Mouse (Mus musculus) hindbrain, embryonic 14.5 days (tissue): Measurements from ENCODE around the gene Ppp1r11. TPM values are rescaled to one million over a fixed set of nuclear protein-coding genes. Genes with fewer than 3 reads are reported as not detected.
"Not testable (repeated sequence)": the region's sequence is repeated elsewhere in the genome, so short reads cannot be mapped to it uniquely, and the experiment has no call there.

Source experiments
- ATAC-seq: fragments of 200-750 bp; cut with Nextera tagmentation; 2 replicates; pipeline ENCODE4 v1.8.0; 2017; ENCODE audit warnings: moderate number of reproducible peaks, mild to moderate bottlenecking, moderate TSS enrichment, moderate library complexity; ENCODE audit not compliant: low FRiP score
- DNase-seq: peaks from one replicate; pipeline ENCODE4 v3.0.0-alpha.2; 2015; ENCODE audit warnings: low spot score
- H3K27ac ChIP-seq: fragments of 300-500 bp; sonication (generic); 2 replicates; pipeline ENCODE4 v1.5.1; 2014; ENCODE audit warnings: mild to moderate bottlenecking, moderate library complexity
- H3K27me3 ChIP-seq: fragments of 300-500 bp; sonication (generic); 2 replicates; pipeline ENCODE4 v1.6.1; 2014; ENCODE audit warnings: mild to moderate bottlenecking, low read length, mixed read lengths; ENCODE audit not compliant: control insufficient read depth, insufficient read depth
- H3K36me3 ChIP-seq: fragments of 300-500 bp; sonication (generic); replicated peaks from 2 replicates; pipeline ENCODE4 v1.6.1; 2014; ENCODE audit not compliant: control insufficient read depth, insufficient read depth
- H3K4me1 ChIP-seq: fragments of 300-500 bp; sonication (generic); replicated peaks from 2 replicates; pipeline ENCODE4 v1.6.1; 2014; ENCODE audit warnings: antibody characterized with exemption, low read length, mixed read lengths; ENCODE audit not compliant: control insufficient read depth, insufficient read depth
- H3K4me2 ChIP-seq: fragments of 300-500 bp; sonication (generic); replicated peaks from 2 replicates; pipeline ENCODE4 v1.6.1; 2014; ENCODE audit warnings: mild to moderate bottlenecking, moderate library complexity
- H3K4me3 ChIP-seq: fragments of 300-500 bp; sonication (generic); replicated peaks from 2 replicates; pipeline ENCODE4 v1.5.1; 2014; ENCODE audit warnings: mild to moderate bottlenecking, low read length
- H3K9ac ChIP-seq: fragments of 300-500 bp; sonication (generic); 2 replicates; pipeline ENCODE4 v1.6.1; 2014
- H3K9me3 ChIP-seq: fragments of 300-500 bp; sonication (generic); 2 replicates; pipeline ENCODE4 v1.6.1; 2016; ENCODE audit warnings: low read length; ENCODE audit not compliant: control insufficient read depth
- WGBS: fragments of 180-500 bp; shearing (Covaris S2); extraction: QIAGEN DNeasy Blood & Tissue Kit; methylation state at CpG from one replicate; pipeline ENCODE4 v1.1.7; 2014; 5-methylcytosine and 5-hydroxymethylcytosine counted together
- polyA plus RNA-seq: library from polyadenylated mRNA; unstranded; fragments of >200 nt; fragmentation: Nextera tagmentation; extraction: Ambion mirVana; gene quantifications from 2 replicates; pipeline ENCODE4 v1.2.1, GENCODE M21; 2014

Gene Ppp1r11
- polyA plus RNA-seq, 1 experiment from 2014 or later = 191 TPM

DNA sequence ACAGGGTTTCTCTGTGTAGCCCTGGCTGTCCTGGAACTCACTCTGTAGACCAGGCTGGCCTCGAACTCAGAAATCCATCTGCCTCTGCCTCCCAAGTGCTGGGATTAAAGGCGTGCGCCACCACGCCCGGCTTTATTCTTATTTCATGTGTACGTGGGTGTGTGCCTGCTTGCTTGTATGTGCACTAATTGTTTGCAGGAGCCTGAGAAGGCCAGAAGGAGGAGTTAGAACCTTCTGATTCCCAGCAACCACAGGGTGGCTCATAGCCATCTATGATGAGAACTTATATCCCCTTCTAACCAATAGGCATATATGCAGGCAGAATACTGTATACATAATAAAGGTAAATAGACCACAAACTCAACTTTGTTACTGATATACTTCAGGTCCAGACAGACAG lies 39.1 kb upstream of the Ppp1r11 start:
- not testable (repeated sequence) for H3K4me3 ChIP-seq, ATAC-seq, H3K9ac ChIP-seq, H3K9me3 ChIP-seq, H3K4me1 ChIP-seq, H3K4me2 ChIP-seq, H3K27ac ChIP-seq, DNase-seq, H3K36me3 ChIP-seq
- H3K27me3 ChIP-seq = peaks cover 28% of the 10 kb centered on the region
- 94% methylated on average over 6 of the region's 6 CpGs for WGBS

DNA sequence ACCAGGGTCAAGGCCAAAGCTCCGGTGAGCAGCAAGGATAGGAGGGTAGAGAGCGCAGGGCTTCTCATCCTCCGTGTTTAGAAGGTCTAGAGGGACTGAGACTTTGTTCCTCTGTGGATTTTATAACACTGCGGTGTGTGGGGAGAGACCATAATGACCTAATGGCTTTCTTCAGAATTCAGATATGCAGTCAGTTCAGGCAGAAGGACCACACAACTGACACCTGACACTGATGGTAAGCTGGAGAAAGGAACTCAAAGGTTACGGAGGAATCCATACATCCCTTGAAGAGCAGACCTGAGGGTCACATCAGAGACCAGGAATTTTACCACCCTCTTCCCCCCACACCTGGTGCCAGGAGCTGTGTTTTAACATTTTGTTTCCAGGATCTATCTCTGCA lies 37.9 kb upstream of the Ppp1r11 start, which contains the start of gene H2-M5:
Gene H2-M5, minus strand, starts transcription at position 101 of the 400 bp plus-strand sequence.
- Histone ChIP-seq H3K27ac (no peak within 1 kb of the TSS), H3K27me3 (peaks cover 28% of the 10 kb centered on the region), H3K9me3 (no peaks in the 10 kb centered on the region), H3K4me1 (no peaks in the 10 kb centered on the region), H3K36me3 (no peaks in the 10 kb centered on the region), H3K4me2 (no peak within 1 kb of the TSS), H3K9ac (no peak within 1 kb of the TSS), H3K4me3 (no peak within 1 kb of the TSS)
- DNase-seq = no peak
- 25% methylated on average over 5 of the region's 5 CpGs for WGBS
- no peak for ATAC-seq

DNA sequence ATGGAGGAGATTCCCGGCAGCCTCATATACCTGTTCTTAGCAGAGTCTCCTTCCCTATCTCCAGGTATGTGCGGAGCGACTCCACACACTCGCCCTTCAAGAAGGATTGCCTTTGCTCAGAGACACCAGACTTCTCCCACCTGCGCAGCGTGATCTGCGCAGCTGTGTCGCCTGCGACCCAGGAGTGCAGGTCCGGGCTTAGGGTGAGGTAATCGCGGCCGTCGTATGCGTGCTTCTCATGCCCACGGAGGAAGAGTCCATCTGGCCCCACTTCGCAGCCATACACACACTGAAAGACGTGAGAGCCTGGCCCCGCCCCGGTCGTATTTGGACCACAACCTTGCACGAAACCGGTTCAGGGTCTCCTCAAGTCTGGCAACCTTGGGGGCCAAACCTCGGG lies 36.9 kb upstream of the Ppp1r11 start:
- Histone ChIP-seq H3K36me3 (no peaks in the 10 kb centered on the region), H3K9ac (no peak overlapping the region), H3K4me1 (no peaks in the 10 kb centered on the region), H3K27ac (no peak overlapping the region), H3K27me3 (peaks cover 28% of the 10 kb centered on the region), H3K9me3 (no peaks in the 10 kb centered on the region), H3K4me3 (no peak overlapping the region), H3K4me2 (no peak overlapping the region)
- WGBS = 8% methylated on average over 24 of the region's 24 CpGs
- ATAC-seq = no peak
- no peak for DNase-seq

DNA sequence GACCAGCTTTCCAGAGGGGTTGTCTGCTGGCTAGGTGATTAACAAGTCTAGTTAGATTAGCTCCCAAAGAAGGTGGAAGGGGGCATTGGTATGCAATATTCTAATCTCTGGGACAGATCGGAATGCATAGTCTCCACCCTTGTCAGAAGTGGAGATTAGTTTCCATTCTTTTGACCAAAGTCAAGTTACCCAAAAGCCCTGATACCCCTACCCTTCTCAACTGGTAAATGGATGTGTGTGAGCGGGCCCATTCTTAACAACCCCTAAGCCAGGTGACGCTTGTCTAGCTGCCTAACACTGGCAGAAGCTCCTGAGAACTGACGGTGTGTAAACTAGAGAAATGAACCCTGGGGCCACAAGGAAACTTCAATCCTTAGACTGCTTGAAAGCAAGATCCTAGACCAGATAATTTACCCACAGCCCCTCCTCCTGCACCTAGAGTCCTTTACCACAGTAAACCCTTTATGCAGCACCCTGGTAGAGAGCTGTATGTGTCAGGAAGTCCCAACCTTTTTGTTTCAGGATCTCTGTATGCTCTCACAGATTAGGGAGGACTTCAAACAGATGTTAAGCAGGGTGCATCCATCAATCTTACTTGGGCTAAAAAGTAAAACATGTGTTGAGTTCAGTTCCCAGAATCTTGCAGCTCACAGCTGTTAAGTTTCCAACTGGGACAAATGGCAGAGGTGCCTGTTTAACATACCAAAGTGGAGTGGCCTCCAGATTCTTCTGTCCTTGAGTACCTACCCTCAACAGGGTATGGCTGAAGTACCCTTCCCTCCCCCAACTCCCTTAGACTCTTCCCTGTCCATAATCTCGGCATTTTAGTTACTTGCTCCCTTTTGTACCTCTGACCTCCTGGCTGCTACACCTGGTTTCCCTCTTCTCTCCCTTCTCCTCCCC lies 31.0 kb upstream of the Ppp1r11 start:
- Histone ChIP-seq H3K4me1 (no peaks in the 10 kb centered on the region), H3K27me3 (peaks cover 3% of the 10 kb centered on the region), H3K9me3 (no peaks in the 10 kb centered on the region), H3K4me2 (no peak overlapping the region), H3K9ac (no peak overlapping the region), H3K27ac (no peak overlapping the region), H3K4me3 (no peak overlapping the region), H3K36me3 (no peaks in the 10 kb centered on the region)
- WGBS = 47% methylated on average over 5 of the region's 5 CpGs
- DNase-seq (no peak), ATAC-seq (no peak)

DNA sequence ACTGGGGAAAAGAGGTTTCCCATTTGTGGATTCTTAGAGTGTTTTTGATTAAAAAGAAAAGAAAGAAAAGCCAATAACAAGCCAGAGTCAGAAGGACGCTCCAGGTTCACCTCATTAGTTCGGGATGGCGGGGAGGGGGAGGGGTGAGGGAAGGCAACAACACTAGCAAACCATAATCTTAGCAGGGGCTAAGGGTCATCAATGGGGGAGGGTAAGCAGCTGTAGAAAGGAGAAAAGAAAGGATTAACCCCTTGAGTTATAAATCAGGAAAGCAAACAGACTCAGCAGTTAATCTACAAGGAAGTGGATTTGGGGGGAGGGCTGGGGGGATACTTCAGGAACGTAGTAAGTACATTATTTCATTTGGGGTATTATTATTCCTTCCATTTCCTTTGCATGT lies 30.3 kb upstream of the Ppp1r11 start:
- Histone ChIP-seq H3K9ac (no peak overlapping the region), H3K4me1 (no peaks in the 10 kb centered on the region), H3K36me3 (no peaks in the 10 kb centered on the region), H3K9me3 (no peaks in the 10 kb centered on the region), H3K27ac (no peak overlapping the region), H3K4me3 (no peak overlapping the region), H3K4me2 (no peak overlapping the region), H3K27me3 (no peaks in the 10 kb centered on the region)
- WGBS = 7% methylated on average over 4 of the region's 4 CpGs
- DNase-seq = no peak
- no peak for ATAC-seq

DNA sequence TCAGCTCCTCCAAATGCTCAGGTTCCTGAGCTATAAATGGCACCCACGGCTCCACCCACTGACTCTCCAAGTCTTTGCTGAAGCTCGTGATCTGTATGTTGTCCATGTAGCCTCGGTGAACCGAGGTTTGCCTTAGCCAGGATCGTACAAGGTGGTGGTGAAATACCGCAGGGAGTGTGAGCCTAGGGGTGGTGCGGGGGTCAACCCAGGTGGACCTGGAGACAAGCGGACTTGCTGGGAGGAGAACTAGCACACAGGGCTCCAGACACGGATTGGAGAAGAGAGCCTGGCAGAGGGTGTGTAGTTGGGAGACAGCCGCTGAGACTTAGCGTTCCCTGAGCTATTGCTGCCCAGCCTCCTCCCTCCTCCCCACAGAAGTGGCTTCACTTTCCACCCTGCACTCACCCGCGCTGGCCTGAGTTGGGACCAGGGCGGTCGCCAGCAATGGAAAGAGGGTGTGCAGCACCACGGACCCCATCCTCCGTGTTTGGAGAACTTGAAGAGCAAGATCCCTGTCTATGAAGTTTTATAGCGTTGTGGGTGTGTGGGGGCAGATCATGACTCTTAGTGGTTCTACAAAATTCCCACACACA lies 29.8 kb upstream of the Ppp1r11 start, which contains the start of gene 2410137M14Rik:
Gene 2410137M14Rik, minus strand, starts transcription at position 17 of the 593 bp plus-strand sequence.
- H3K4me3 ChIP-seq = no peak within 1 kb of the TSS
- WGBS = 25% methylated on average over 18 of the region's 18 CpGs
- H3K4me1 ChIP-seq = no peaks in the 10 kb centered on the region
- no peaks in the 10 kb centered on the region for H3K27me3 ChIP-seq
- ATAC-seq = no peak
- DNase-seq = no peak
- no peak within 1 kb of the TSS for H3K27ac ChIP-seq
- no peak within 1 kb of the TSS for H3K4me2 ChIP-seq
- H3K36me3 ChIP-seq = no peaks in the 10 kb centered on the region
- H3K9me3 ChIP-seq = no peaks in the 10 kb centered on the region
- no peak within 1 kb of the TSS for H3K9ac ChIP-seq

DNA sequence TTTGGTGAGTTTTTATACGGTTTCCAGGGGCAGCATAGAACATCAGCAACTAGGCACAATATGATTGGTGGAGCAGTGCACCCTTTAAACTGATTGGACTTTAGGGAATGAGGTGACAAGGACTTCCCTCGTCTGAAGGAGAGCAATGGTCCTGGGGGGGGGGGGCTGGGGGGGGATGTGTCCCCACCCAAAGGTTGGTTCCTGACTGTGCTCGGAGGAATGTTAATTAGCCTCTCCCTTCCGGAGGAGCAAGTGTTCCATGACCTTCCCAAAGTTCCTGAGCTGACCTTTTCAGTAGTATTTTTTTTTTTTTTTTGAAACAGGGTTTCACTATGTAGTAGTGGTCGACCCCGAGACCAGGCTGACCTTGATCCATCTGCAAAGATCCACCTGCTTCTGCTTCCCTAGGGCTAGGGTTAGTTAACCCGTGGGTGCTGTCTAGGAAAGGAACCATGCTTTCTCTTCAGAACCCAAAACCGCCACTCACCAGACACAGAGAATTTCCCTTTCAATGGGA lies 21.8 kb upstream of the Ppp1r11 start:
- H3K4me3 ChIP-seq = no peak overlapping the region
- H3K9ac ChIP-seq = no peak overlapping the region
- H3K4me2 ChIP-seq = no peak overlapping the region
- no peaks in the 10 kb centered on the region for H3K27me3 ChIP-seq
- no peaks in the 10 kb centered on the region for H3K4me1 ChIP-seq
- DNase-seq (no peak), ATAC-seq (no peak)
- no peaks in the 10 kb centered on the region for H3K36me3 ChIP-seq
- no peaks in the 10 kb centered on the region for H3K9me3 ChIP-seq
- no peak overlapping the region for H3K27ac ChIP-seq
- 70% methylated on average over 8 of the region's 8 CpGs for WGBS

DNA sequence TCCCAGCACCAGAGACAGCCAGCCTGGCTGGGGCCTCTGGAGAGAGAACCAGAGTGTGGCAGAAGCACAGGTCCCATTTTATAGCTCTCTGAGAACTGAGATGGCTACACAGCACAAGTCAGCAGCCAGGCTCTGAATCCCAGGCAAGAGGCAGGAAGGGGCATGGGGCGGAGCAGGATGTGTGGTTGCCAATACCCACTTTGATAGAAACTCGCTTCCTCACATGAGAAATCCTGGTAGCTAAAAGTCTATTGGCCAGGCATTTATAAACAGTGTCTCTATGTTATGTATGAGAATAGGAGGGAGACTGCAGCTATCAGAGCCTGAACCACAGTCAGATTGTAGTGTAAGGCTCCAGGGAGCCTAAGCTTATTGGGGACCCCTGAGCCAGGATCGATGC lies 21.2 kb upstream of the Ppp1r11 start:
- Histone ChIP-seq H3K36me3 (no peaks in the 10 kb centered on the region), H3K4me3 (no peak overlapping the region), H3K27me3 (no peaks in the 10 kb centered on the region), H3K9ac (no peak overlapping the region), H3K9me3 (no peaks in the 10 kb centered on the region), H3K4me2 (no peak overlapping the region), H3K27ac (no peak overlapping the region), H3K4me1 (no peaks in the 10 kb centered on the region)
- DNase-seq (no peak), ATAC-seq (no peak)
- WGBS = 85% methylated on average over 3 of the region's 3 CpGs

DNA sequence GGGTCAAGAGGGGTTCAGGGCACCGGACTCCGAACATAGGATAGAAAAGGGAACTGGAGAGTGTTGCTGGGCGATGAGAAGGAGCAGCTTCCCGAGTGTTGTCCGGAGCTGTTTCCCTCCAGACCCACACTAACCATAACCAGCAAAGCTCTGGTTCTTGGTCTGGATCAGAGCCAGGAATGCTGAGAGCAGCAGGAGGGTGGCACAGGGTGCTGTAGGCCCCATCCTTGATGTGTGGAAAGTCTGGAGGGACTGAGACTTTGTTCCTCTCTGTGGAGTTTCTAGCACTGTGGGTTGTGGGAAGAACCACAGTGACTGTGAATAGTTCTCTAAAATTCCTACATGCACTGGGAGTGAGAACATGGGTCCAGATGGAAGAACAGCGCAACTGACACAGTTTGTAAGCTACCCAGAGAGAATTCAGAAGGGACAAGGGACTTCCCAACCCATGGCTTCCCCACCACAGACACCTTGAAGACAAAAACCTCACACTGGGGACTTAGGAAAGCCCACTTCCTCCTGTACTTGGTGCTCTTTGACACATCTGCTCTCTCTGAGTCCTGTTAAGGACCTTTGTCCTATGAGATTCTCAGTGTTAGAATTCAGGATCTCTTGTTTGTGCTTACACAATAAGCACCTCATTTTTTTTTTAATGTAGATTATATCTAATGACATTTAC lies 19.8 kb upstream of the Ppp1r11 start:
- H3K9ac ChIP-seq = no peak overlapping the region
- no peaks in the 10 kb centered on the region for H3K27me3 ChIP-seq
- no peaks in the 10 kb centered on the region for H3K36me3 ChIP-seq
- DNase-seq (no peak), ATAC-seq (no peak)
- no peak overlapping the region for H3K4me3 ChIP-seq
- 88% methylated on average over 6 of the region's 6 CpGs for WGBS
- H3K4me2 ChIP-seq = no peak overlapping the region
- H3K9me3 ChIP-seq = no peaks in the 10 kb centered on the region
- no peaks in the 10 kb centered on the region for H3K4me1 ChIP-seq
- no peak overlapping the region for H3K27ac ChIP-seq
